Mouse (Mus musculus): ENCODE data around the gene Rgs21. TPM values are rescaled to one million over a fixed set of nuclear protein-coding genes. Genes with fewer than 3 reads are reported as not detected.

The Rgs21 gene
- total RNA-seq, 1 experiment = not detected

DNA sequence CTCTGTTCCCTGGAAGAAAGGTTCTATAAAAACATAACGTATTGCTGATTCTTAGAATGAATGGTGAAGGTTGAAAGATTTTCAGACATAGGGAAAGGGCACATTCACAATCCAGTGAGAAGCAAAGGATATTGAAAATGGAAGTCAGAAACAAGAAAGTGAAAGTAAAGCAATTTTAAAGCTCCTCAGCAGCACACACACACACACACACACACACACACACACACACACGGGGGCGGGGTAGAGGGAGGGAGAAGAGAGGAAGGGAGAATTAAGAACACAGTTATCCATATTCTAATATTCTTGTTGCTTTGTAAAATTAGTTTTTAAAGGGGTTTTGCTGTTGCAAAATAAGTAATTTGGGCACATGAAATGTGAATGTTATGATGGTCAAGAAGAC, 2.4 kb upstream of the Rgs21 start:
- H3K27ac ChIP-seq (ENCODE audit: insufficient read depth, low read depth, low read length, poor library complexity, severe bottlenecking) = no peak overlapping the region
- in situ Hi-C loops (cut with MboI; ENCODE audit: low sequenced_read_pairs in 2 of 2, unreplicated experiment in 2 of 2) = no loop called here
- no peaks in the 10 kb centered on the region for H3K4me1 ChIP-seq (ENCODE audit: control insufficient read depth in 2 of 2, insufficient read depth in 2 of 2, low read length in 2 of 2, poor library complexity in 1 of 2)
- H3K36me3 ChIP-seq (ENCODE audit: control insufficient read depth, insufficient read depth, low read length, poor library complexity, severe bottlenecking) = no peaks in the 10 kb centered on the region
- H3K9ac ChIP-seq (ENCODE audit: insufficient read depth, low read depth, low read length, poor library complexity, severe bottlenecking) = no peak overlapping the region
- TF ChIP-seq CHD2 (IDR thresholded peaks at IDR 0.05; ENCODE audit: low read depth, low read length) (no peak), ZNF384 (IDR thresholded peaks at IDR 0.05; ENCODE audit: low read depth, low read length) (no peak), HCFC1 (IDR thresholded peaks at IDR 0.05; ENCODE audit: borderline replicate concordance, insufficient read depth, low read length) (no peak), ZC3H11A (IDR thresholded peaks at IDR 0.05; ENCODE audit: borderline replicate concordance, low read depth, low read length) (no peak), MAFK (IDR thresholded peaks at IDR 0.05; ENCODE audit: insufficient read depth, low read depth, low read length) (no peak)
- no peak overlapping the region for H3K4me3 ChIP-seq (ENCODE audit: insufficient read depth in 1 of 2, low read depth in 1 of 2, low read length in 2 of 2, poor library complexity in 1 of 2, severe bottlenecking in 1 of 2)
- H3K9me3 ChIP-seq (ENCODE audit: control insufficient read depth, insufficient read depth, low read depth, low read length) = no peaks in the 10 kb centered on the region
- no peak for DNase-seq (ENCODE audit: low read depth, low spot score)

DNA sequence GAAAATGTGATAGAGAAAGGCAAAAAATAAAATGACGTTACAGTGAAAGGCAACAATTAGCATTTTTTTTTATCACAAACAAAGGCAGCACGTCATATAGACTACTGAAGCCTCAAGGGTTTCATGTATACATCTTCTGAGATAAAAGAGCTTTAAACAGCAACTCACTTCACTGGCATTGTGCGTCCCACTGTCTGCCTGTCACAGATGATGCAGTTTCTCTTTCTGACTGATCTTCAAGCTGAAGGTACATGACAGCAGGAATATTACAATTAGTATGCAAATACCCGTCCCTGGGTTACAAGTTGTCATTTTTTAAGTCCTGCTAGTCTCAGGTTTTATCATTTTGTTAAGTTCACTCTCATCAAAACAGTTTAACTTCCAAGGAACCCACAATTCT, 22.3 kb downstream of the Rgs21 start:
- Histone ChIP-seq H3K4me1 (ENCODE audit: control insufficient read depth in 2 of 2, insufficient read depth in 2 of 2, low read length in 2 of 2, poor library complexity in 1 of 2) (no peaks in the 10 kb centered on the region), H3K9ac (ENCODE audit: insufficient read depth, low read depth, low read length, poor library complexity, severe bottlenecking) (no peak overlapping the region), H3K9me3 (ENCODE audit: control insufficient read depth, insufficient read depth, low read depth, low read length) (no peaks in the 10 kb centered on the region), H3K36me3 (ENCODE audit: control insufficient read depth, insufficient read depth, low read length, poor library complexity, severe bottlenecking) (no peaks in the 10 kb centered on the region), H3K27ac (ENCODE audit: insufficient read depth, low read depth, low read length, poor library complexity, severe bottlenecking) (no peak overlapping the region), H3K4me3 (ENCODE audit: insufficient read depth in 1 of 2, low read depth in 1 of 2, low read length in 2 of 2, poor library complexity in 1 of 2, severe bottlenecking in 1 of 2) (no peak overlapping the region)
- TF ChIP-seq HCFC1 (IDR thresholded peaks at IDR 0.05; ENCODE audit: borderline replicate concordance, insufficient read depth, low read length) (no peak), ZNF384 (IDR thresholded peaks at IDR 0.05; ENCODE audit: low read depth, low read length) (no peak)
- in situ Hi-C loops (cut with MboI; ENCODE audit: low sequenced_read_pairs in 2 of 2, unreplicated experiment in 2 of 2) = no loop called here
- no peak for DNase-seq (ENCODE audit: low read depth, low spot score)

DNA sequence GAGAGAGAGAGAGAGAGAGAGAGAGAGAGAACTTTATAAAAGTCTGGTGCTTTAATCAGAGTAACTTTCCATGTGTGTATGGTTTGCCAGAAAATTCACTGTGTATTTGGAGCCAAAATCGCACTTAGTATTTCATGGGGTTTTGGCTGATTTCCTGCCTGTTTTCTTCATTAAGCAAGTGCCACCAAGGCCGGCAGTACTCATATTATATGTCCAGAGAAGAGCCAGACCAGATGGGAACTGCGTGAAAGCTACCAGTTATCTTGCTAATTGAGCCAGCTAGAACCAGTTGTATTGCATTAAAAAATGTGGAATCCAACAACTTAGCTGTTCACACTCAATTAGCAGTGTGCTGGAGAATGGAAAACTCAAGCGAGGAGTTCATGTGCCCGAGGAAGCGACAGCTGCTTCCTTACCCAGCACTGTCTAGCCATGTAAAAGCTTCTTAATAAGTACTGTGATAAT, 22.9 kb downstream of the Rgs21 start:
- no peak for DNase-seq (ENCODE audit: low read depth, low spot score)
- H3K4me1 ChIP-seq (ENCODE audit: control insufficient read depth in 2 of 2, insufficient read depth in 2 of 2, low read length in 2 of 2, poor library complexity in 1 of 2) = no peaks in the 10 kb centered on the region

DNA sequence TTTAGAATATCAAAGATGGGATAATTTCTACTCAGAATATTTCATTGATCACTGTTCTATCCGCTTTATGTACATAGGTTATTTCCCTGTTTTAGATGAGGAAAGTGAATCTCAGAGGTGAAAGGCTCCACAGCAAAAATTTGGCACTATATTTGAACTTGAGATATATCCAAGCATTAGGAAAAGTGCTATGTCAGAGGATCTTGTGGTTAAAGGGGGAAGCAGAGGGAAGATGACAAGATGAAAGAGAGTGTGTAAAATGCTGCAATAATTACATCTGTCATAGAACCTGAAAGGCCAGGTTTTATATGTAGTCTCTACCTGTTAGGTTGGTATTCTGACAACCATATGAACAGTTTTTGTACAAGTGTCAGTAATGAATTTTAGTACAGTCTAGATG, 35.7 kb downstream of the Rgs21 start:
- H3K4me3 ChIP-seq (ENCODE audit: insufficient read depth in 1 of 2, low read depth in 1 of 2, low read length in 2 of 2, poor library complexity in 1 of 2, severe bottlenecking in 1 of 2) = no peak overlapping the region
- H3K36me3 ChIP-seq (ENCODE audit: control insufficient read depth, insufficient read depth, low read length, poor library complexity, severe bottlenecking) = no peaks in the 10 kb centered on the region
- no peaks in the 10 kb centered on the region for H3K9me3 ChIP-seq (ENCODE audit: control insufficient read depth, insufficient read depth, low read depth, low read length)
- H3K27ac ChIP-seq (ENCODE audit: insufficient read depth, low read depth, low read length, poor library complexity, severe bottlenecking) = no peak overlapping the region
- TF ChIP-seq MAFK (IDR thresholded peaks at IDR 0.05; ENCODE audit: insufficient read depth, low read depth, low read length) (no peak), ZNF384 (IDR thresholded peaks at IDR 0.05; ENCODE audit: low read depth, low read length) (no peak), HCFC1 (IDR thresholded peaks at IDR 0.05; ENCODE audit: borderline replicate concordance, insufficient read depth, low read length) (no peak), CHD2 (IDR thresholded peaks at IDR 0.05; ENCODE audit: low read depth, low read length) (no peak), ZC3H11A (IDR thresholded peaks at IDR 0.05; ENCODE audit: borderline replicate concordance, low read depth, low read length) (no peak)
- H3K4me1 ChIP-seq (ENCODE audit: control insufficient read depth in 2 of 2, insufficient read depth in 2 of 2, low read length in 2 of 2, poor library complexity in 1 of 2) = no peaks in the 10 kb centered on the region
- no peak overlapping the region for H3K9ac ChIP-seq (ENCODE audit: insufficient read depth, low read depth, low read length, poor library complexity, severe bottlenecking)
- no peak for DNase-seq (ENCODE audit: low read depth, low spot score)
- in situ Hi-C loops (cut with MboI; ENCODE audit: low sequenced_read_pairs in 2 of 2, unreplicated experiment in 2 of 2) = no loop called here

More for the DNA sequence above, 22.9 kb downstream of the Rgs21 start:
- no peak overlapping the region for H3K27ac ChIP-seq (ENCODE audit: insufficient read depth, low read depth, low read length, poor library complexity, severe bottlenecking)
- H3K36me3 ChIP-seq (ENCODE audit: control insufficient read depth, insufficient read depth, low read length, poor library complexity, severe bottlenecking) = no peaks in the 10 kb centered on the region
- in situ Hi-C loops (cut with MboI; ENCODE audit: low sequenced_read_pairs in 2 of 2, unreplicated experiment in 2 of 2) = no loop called here
- no peaks in the 10 kb centered on the region for H3K9me3 ChIP-seq (ENCODE audit: control insufficient read depth, insufficient read depth, low read depth, low read length)
- TF ChIP-seq MAFK (IDR thresholded peaks at IDR 0.05; ENCODE audit: insufficient read depth, low read depth, low read length) (no peak), CHD2 (IDR thresholded peaks at IDR 0.05; ENCODE audit: low read depth, low read length) (no peak), ZNF384 (IDR thresholded peaks at IDR 0.05; ENCODE audit: low read depth, low read length) (no peak), ZC3H11A (IDR thresholded peaks at IDR 0.05; ENCODE audit: borderline replicate concordance, low read depth, low read length) (no peak), HCFC1 (IDR thresholded peaks at IDR 0.05; ENCODE audit: borderline replicate concordance, insufficient read depth, low read length) (no peak)
- H3K9ac ChIP-seq (ENCODE audit: insufficient read depth, low read depth, low read length, poor library complexity, severe bottlenecking) = no peak overlapping the region
- H3K4me3 ChIP-seq (ENCODE audit: insufficient read depth in 1 of 2, low read depth in 1 of 2, low read length in 2 of 2, poor library complexity in 1 of 2, severe bottlenecking in 1 of 2) = no peak overlapping the region

DNA sequence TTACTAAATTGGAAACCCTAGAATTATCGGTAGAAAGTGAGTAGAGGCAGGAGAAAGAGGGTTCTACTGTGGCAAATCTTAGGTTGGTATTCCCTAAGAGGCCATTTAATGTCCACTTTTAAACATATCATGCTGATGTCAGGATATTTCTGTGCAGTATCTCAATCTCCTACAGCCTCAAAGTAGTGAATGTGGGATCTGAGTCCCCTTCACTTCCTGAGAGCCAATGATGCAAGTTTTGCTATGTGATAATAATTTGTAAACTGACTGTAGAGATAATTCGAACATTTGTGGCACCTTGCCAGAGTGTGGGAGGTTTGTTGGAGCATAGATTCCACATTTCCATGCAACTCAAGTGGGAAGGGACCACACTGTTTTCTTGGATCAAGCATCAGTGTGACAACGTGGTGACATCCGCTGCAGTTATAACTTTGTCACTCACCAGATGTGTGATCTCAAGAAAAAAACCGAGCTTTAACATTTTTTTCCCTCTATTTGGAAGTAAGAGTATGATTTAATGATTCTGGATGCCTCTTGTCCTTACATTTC, 49.5 kb downstream of the Rgs21 start:
- DNase-seq (ENCODE audit: low read depth, low spot score) = no peak

More for the DNA sequence above, 49.5 kb downstream of the Rgs21 start:
- H3K36me3 ChIP-seq (ENCODE audit: control insufficient read depth, insufficient read depth, low read length, poor library complexity, severe bottlenecking) = no peaks in the 10 kb centered on the region
- no peaks in the 10 kb centered on the region for H3K9me3 ChIP-seq (ENCODE audit: control insufficient read depth, insufficient read depth, low read depth, low read length)
- TF ChIP-seq ZNF384 (IDR thresholded peaks at IDR 0.05; ENCODE audit: low read depth, low read length) (no peak), MAFK (IDR thresholded peaks at IDR 0.05; ENCODE audit: insufficient read depth, low read depth, low read length) (no peak), CHD2 (IDR thresholded peaks at IDR 0.05; ENCODE audit: low read depth, low read length) (no peak), HCFC1 (IDR thresholded peaks at IDR 0.05; ENCODE audit: borderline replicate concordance, insufficient read depth, low read length) (no peak), ZC3H11A (IDR thresholded peaks at IDR 0.05; ENCODE audit: borderline replicate concordance, low read depth, low read length) (no peak)
- H3K4me3 ChIP-seq (ENCODE audit: insufficient read depth in 1 of 2, low read depth in 1 of 2, low read length in 2 of 2, poor library complexity in 1 of 2, severe bottlenecking in 1 of 2) = no peak overlapping the region
- no peak overlapping the region for H3K9ac ChIP-seq (ENCODE audit: insufficient read depth, low read depth, low read length, poor library complexity, severe bottlenecking)
- no peak overlapping the region for H3K27ac ChIP-seq (ENCODE audit: insufficient read depth, low read depth, low read length, poor library complexity, severe bottlenecking)
- in situ Hi-C loops (cut with MboI; ENCODE audit: low sequenced_read_pairs in 2 of 2, unreplicated experiment in 2 of 2) = no loop called here
- no peaks in the 10 kb centered on the region for H3K4me1 ChIP-seq (ENCODE audit: control insufficient read depth in 2 of 2, insufficient read depth in 2 of 2, low read length in 2 of 2, poor library complexity in 1 of 2)
